Mouse (Mus musculus): ENCODE data around the gene Pate4.

DNA sequence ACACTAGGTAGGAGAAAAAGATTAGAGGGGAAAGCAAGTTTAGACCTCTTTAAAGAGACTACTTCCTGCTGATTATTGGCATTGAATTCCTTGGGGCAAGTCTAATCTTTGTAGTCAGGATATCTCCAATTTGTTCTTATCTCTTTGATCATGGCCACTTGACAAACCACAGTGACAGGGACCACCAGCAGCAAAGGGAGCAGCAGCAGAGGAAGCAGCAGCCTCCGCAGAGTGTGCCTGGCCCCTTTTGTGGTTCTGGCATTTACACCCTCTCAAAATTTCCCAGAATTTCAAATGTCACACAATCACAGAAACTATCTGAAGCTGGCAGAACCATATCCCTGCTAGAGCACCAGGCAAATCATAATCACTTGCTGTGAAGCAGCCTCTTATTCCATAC, 24.1 kb downstream of the Pate4 start:
- TF ChIP-seq POLR2A (IDR thresholded peaks at IDR 0.05; ENCODE audit: low read depth, low read length) = no peak
- no peak for TF ChIP-seq CTCF (IDR thresholded peaks at IDR 0.05; ENCODE audit: extremely low read depth, insufficient read depth, insufficient read length, insufficient replicate concordance)

Measured in spleen, adult 2 months (tissue).